Mouse (Mus musculus): ENCODE results near the gene Clcn2. TPM values are rescaled to one million over a fixed set of nuclear protein-coding genes. Genes with fewer than 3 reads are reported as not detected.
A peak's percentile ranks its signal among the peaks of the same experiment; 100 is the strongest.

Clcn2 gene
- total RNA-seq, 2 experiments from 2014 or later = 2.0 to 3.2 TPM

DNA sequence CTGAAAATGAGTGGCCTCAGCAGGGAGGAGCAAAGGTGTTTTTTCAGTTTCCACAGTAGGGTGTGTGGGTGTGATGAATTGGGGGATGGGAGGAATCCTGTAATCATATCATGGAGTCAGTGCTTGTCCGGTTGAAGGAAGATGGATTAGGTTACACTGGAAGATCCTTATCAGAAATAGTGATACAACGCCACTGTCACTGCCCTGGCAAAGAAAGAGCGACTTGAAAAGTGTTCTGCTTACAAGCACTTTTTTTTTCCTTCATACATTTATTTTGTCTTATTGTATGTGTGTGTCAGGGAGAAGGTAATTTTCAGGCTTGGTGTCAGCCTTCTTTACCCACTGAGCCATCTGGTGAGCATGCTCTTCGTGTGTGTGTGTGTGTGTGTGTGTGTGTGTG, 5.2 kb upstream of the Clcn2 start:
- DNase-seq = no peak

DNA sequence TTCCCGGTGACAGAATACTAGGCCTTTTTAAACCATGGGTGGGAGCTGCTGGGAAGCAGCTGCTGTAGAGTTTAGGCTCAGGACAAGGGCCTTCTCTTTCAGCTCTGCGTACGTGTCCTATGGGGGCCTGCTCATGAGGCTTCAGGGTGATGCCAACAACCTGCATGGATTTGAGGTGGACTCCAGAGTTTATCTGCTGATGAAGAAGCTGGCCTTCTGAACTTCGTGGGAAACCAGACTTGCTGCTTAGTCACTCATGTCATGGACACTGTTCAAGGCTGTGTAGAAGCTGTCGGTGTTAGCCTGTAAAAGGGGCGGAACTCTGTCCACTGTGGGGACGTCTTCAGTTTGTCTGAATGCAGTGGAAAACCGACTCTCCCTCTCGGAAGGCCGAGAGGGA, 4.3 kb upstream of the Clcn2 start:
- no peak for DNase-seq

DNA sequence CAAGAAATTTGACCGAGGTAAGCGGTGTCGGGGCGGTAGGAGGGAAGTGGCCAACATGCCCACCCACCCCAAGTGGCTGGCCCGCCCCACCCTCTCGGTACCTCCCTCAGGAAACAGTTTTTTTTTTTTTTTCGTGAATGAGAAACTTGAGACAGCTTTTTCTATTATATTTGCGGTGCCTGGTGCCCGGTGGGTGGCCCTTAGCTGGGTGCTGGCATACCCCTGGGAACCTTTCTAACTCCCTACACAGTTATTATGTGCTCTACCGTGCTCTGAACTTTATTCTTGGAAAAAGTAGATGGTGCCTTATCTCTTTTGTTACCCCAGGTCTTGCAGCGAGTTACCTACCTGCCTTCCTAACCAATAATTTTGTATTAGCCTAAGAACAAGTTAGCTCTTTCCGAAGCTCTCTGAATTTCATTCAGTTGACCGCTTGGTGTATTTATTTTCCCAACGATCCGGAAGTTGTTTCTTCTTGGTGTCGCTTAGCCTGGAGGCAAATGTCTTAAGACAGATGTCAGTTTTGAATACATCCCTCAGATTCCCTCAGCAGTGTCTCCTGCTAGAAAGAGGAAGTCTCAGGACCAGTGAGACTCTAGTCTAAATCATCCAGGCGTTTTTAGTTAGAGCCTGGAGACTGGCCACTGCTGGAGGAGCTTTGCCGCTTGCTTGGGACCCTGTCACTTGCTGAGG, 578 bp upstream of the Clcn2 start:
- DNase-seq = no peak

DNA sequence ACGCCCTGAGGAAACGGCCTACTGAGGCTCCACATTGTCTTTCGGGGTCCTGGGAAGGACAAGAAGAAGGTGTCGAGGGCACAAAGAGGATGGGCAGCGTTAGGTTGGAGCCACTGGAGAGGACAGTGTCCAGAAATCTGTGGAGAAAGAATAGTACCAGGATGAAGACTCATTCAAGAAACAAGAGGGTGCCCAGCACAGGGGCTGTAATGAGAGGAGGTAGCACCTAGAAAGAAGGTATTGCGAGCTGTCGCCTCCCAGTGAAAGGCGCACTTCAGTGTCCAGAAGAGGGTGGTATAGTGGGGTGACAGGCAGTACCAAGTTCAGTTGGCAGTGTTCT, 735 bp downstream of the Clcn2 start:
- no peak for DNase-seq

DNA sequence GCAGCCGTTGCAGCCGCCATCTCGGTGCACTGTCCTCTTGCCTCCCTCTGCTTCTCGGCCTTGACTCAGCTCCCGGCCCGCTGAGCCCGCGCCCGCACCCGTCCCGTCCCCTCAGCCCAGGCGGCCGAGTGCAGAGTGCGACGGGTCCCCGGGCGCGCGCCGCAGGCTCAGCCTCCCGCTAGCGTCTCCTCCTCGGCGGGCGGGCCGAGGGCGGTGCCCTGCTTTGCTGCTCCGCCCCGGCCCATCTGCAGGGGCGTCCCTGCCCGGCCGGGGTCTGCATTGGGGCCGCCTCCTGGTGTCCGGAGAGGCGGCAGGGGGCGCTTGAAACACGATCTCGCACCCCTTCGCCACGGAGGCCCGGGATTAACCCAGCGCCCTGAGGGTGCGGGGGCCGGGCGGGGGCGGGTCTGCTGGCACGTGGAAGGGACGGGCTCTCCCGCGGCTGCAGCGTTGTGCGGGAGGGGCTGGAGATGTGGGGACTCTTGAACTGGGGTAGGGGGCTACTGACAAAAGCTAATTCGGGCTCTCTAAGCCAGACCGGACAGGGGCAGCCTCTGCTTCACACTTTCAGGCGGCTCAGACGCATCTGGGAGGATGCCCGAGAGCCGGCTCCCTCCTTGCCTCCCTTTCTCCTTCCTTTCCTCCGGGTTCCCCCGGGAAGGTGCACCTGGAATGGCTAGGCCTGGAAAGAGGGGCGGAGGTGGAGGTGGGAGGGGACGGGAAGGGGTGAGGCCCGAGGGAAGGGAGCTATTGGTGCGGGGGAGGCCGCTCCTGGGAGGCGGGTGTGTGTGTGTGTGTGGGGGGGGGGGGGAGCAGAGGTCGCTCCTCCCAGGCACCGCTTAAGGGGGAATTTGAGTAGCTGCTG, 1.3 kb downstream of the Clcn2 start:
- peak; percentile 80 for DNase-seq

DNA sequence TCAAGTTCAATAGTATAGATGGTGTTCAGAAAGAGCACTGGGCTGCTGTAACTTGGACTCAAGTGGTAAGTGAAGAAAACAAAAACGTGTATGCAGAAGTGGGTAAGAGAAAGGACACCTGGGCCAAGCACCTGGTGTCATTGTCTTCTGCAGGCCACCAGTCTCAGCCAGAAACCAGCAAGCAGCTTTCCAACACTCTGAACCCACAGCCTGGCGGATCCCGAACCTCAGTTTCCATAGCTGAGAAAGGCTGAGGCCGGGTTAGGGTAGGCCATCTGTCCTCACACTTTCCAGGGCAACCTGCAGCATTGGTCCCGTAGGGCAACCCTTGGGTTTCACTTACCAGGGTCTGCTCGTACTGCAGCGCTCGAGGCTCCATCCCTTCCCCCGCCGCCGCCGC, 2.0 kb downstream of the Clcn2 start:
- no peak for DNase-seq

DNA sequence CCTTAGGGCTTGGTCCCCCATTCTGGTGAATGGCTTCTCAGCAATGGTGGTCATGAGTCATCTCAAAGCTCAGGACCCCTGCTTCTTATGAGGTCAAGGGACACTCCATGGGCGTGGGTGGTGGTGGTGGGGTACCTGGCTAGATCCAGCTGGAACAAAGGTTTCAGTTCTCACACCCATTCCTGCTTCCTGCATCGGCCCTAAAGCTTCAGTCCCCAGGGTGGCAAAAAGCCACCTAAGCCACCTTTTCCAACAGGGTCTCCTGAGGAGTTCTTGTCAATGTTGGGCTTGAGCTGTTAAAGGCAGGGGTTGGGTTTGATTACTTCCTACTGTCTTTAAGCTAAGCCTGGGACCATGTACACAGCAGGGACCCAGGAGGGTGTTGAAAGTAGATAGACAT, 2.4 kb downstream of the Clcn2 start:
- DNase-seq = no peak

DNA sequence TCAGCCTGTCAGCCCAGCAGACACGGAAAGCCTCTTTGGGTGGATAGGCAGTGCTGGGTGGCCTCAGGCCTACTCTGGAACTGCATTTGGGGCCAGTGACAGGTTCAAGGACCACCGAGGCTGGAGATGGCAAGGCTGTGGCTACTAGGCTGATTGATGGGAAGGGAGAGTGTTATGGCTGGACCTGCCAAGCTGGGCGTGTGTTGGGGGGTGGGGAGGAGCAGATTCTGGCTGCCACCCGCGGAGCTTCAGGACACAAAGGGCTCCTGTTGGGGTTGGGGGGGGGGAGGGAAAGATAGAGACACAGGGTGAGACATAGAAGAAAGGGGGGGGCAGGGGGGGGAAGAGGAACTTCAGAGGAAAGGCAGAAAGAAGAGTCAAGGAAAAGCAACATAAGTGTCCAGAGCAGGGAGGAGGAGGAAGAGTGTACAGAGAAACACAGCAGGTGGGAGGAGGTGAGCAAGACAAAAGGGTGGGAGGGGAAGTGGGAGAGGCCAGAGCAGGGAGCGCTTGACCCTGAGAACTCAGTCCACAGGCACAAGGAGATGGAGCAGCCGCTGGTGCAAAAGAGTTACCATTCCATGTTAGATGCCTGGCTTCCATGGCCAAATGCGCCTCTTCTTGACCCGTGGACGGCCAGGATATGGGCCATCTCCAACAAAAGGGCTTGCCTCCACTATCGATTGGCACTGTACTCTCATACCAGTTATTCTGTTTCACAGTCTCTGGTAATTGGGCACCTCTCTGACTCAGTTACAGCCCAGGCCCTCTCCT, 3.1 kb downstream of the Clcn2 start:
- DNase-seq = no peak

DNA sequence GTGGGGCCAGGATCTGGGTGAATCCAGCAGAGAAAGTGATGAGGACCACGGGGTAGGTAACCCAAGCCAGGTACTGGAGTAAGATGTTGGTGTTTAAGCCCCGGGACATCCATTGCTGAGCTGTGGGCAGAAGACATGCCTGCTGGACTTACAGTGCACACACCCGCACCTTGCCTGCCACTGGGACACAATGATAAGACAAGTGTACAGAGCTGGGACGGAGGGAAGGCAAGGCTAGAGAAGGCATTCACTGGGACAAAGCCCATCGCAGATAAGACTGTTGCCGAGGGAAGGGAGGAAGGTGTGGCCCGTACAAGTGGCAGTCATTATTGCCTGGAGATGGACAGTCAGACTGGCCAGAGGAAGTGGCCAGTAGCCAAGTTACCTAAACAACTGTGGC, 4.7 kb downstream of the Clcn2 start:
- no peak for DNase-seq

DNA sequence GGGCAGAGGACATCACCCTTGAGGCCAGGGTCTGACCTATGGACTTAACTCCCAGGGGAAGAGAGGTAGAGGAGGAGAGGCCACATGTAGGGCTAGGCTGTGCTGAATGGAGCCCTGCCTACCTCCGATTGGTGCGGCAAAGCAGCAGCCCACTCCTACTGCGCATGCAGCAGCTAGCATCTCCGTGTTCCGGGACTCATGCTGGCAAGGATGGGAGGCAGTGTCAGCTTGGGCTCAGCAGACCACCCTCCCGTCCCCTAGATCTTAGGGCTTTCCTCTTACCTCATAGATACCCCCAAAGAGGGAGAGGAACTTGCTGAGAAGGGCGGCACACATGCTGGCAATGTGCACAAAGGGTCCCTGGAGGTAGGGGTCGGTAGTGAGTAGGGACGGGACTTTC, 5.4 kb downstream of the Clcn2 start:
- no peak for DNase-seq

DNA sequence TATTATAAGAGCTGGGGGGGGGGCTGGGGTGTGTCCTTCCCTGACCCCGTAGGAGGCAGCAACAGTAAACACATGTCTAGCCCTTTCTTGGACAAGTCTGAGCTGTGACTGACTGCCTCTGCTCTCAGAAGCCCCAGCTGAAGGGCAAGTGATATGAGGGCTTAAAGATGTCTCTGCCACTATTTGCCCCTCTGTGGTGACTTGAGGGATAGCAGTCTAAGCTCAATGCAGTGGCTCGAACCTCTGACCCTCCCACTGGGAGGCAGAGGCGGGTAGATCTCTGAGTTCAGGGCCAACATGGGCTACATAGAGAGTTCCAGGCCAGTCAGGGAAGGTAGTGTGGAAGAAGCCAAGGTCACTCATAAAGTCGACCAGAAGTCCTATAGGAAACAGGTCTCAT, 6.7 kb downstream of the Clcn2 start:
- DNase-seq = no peak

DNA sequence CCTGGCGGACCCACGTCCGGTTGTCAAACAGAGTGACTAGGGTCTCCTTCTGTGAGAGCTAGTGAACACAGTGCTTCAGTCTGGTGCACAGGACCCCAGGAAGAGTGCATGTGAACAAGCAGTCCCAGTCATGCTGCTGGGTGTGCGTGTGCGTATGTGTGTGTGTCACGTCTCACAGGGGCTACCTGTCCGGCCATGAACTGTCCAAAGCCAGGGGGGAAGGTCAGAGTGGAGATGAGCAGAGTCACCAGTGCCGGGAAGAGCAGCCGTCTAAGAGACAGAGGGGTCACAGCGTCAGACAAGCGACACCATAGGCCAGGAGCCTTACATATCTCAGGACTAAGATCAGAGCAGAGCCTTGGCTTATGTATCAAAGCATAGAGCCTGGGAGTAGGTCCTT, 7.2 kb downstream of the Clcn2 start:
- DNase-seq = no peak

DNA sequence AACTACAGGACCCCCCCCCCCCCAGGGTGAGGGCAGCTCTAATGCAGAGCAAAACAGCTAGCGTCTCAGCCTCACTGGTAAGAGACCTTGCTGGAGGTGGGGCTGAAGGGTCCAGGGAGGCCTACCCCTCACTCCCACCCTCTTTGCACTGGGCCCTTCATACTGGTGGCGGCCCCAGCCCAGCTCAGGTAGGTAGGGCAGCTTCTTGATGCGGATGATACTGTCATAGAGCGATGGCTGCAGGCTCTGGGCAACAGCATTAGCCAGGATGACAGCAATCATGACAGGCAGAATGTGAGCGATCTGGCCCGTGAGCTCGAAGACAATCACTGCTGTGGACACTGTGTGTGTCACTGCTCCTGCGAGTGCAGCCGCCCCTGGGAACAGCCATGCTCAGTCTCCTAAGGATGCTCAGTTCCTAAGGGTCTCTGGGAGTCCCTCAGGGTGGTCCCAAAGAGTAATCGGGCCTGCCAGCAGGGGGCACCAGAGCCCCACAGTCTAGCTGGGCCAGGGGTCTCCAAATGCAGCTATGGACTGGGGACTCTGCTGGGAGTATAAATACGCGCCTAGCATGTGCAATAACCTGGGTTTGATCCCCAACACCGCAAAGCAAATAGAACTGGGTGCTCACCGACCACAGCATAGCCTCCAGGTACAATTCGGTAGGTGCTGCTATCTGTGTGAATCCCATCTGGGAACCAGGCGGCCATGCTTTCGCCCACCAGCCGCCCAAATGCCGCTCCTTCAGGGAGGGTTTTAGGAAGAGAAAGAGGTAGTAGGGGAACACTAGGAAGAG, 8.4 kb downstream of the Clcn2 start:
- no peak for DNase-seq

DNA sequence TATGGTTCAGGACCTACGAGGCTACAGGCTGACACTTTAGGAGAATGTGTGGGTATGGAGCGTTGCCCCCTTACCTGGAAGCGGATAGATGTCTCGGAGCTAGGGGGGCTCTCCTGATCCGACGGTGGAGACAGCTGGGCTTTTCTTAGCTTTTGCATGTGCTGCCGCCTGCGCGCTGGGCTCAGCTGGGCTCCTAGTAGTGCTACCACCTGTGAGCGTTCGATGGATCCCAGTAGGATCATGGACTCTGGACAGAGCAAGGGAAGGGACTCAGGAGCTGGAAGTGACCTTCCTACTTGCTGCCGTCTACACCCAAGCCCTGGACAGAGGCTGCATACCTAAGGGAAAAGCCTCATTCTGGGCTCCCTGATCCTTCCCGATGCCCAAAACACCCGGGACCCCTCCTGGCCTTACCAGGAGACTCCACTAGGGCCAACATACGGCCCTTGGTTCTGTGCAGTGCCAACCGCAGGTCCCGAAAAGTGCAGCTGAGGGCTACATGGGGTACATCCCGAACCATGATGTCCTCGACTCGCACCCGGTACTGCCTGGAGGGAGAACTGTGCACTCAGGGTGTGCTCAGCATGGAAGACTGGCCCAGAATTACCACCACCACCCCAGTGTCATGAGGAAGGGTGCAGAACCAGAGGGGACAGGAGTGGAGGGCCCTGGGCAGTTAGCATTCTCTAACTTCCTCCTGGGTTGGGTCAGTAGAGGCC, 9.2 kb downstream of the Clcn2 start:
- no peak for DNase-seq

DNA sequence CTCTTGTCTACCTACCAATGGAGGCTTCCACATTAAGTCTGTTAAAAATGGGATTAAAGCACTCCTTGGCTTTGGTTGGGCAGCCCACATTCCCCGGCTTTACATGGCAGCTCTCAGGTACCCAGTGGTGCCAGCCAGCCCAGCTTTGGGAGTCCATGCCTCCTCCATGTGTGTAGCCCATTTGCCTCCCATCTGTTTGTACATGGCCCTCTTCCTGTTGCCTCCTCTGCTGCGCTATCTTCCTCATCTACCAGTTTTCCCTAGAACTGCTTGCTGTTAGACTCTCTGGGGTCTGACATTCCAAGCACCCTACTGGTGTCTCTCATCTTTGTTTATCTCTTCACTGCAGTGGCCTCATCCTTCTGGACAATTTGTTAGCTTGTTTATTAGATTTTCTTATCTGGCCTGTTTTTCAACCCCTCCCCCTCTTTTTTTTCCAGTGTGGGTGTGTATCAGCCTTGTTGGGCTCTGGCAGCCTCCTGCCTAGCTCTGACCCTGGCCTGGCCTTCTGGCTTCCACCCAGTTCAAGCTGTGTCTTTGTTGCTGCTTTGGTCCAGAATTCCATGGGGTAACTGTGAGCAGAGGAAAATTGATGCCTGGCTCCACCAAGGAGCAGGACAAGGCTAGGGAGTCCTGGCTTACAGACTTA, 11.0 kb downstream of the Clcn2 start:
- DNase-seq = peak; percentile 54

DNA sequence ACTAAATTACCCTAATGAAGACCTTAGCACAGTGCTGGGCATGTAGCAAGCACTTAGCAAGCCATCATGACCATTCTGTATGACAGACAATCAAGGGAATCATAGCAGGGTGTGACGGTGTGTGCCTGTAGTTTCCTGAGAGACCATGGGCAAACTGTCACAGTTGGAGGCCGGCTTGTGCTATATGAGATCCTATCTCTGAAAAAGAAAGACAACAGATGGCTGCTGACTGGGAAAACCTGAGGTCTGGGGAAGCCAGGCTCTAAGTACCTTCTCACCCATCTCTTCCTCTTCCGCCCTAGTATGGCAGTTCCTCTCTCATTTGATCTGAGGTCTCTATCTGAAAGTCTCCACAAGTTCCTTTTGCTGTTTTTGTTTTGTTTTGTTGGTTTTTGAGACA, 11.8 kb downstream of the Clcn2 start:
- no peak for DNase-seq

DNA sequence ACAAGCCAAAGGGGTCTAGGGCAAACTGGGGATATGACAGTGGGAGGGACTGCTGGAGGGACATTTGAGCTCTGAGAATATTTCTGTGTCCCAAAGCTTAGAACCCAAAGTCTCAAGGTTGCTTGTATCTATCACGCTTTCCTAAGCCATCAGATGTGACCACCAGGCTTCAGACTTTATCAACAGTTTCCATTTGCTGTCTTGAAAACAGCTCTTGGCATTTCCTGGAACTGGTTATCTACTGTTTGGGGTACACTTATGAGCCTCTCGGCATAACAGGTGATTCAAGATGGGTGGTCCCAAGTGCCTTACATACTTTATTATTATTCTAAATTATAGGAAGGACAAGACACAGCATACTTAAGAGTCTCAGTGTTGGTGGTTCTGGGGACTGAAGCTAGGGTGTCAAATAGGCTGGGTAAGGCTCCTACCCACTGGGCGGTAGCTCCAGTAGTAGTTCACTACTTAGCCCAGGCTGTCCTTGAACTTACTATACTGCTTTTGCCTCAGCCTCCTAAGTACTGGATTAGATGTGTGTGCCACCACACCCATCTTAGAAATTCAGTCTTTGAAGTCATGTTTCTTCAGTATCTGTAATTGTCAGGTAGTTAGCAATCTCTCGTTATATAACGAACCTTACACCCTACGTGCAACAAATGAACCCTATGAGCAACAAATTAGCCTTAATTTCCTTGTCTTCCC, 13.7 kb downstream of the Clcn2 start:
- no peak for DNase-seq

DNA sequence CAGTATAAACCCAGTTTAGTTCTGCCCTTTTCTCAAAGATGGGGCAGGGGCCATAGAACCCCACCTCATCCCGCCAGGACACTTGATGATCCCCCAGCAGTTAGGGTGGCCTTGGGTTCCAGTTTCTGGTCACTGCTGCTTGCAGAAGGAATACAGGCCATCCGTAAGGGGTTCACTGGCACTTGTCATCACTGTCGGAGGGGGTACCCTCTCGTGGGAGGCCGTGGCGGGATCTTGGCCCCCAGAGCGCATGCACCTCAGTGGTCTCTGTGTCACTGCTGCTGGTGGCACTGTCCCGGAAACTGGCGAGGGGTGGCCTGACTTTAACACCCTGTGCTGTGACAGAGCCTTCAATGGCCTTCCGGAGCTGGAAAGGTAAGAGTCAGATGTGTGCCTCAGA, 14.5 kb downstream of the Clcn2 start:
- no peak for DNase-seq

DNA sequence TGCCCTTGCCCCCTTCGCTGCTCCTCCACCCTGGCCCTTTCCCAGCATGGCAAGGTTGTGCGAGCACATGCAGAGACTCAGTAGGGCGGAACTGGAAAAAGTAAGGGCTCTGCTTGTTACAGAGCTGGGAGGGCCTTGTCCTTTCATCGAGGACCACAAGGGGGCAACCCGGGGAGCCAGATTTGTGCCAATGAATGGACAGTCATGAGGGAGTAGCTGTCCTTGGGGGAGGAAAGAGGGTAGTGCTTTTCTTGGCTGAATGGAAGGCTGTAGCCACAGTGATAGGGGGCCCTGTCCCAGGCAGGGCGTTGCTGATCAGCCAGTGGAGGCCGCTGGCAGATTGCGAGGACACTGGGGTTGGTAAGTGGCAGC, 15.0 kb downstream of the Clcn2 start:
- peak; percentile 45 for DNase-seq

DNA sequence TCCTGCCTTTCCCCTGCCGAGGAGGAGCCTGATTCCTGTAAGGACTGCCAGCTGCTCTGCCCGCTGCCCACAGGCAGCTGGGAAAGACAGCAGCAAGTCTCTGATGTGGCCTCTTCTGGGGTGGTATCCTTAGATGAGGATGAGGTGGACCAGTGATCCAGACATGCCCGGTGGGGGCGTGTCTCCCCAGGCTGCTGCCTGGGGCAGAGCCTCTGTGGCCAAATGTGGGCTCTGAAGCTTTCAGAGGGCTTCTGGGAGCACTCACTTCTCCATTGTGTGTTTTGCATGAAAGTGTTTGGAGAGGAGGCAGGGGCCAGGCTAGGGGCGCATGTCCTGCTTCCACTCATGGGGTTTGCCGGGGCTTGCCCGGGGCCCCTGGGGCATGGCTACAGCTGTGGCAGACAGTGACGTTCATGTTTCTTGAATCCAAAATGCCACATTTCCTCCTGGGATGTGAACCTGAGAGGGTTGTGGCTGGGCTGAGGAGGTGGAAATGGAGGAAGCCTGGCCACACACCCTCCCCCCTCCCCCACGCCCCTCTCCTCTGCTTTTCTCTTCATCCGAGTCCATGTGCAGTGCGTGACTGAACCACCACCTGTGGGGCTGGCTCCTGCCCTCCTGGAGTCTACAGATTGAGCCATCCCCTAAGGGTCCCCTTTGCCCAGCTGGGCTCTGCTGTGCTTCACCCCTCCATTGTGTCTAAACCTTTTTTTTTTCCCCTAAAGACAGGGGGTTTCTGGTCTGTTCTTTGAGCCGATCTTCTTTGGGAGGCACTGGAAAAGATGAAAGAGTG, 15.6 kb downstream of the Clcn2 start:
- DNase-seq = no peak
